Mouse (Mus musculus) liver, embryonic 13.5 days (tissue): Measurements from ENCODE around the gene Timp2. TPM values are rescaled to one million over a fixed set of nuclear protein-coding genes. Genes with fewer than 3 reads are reported as not detected.

Experiments used
- ATAC-seq: fragments of 200-750 bp; cut with Nextera tagmentation; 2 replicates; pipeline ENCODE4 v1.8.0; 2017; ENCODE audit warnings: low read depth, mild to moderate bottlenecking, moderate number of reproducible peaks, moderate library complexity
- DNase-seq: peaks from one replicate; pipeline ENCODE4 v3.0.0; 2022
- H3K27ac ChIP-seq: fragments of 300-500 bp; sonication (generic); 2 replicates; pipeline ENCODE4 v1.5.1; 2015; ENCODE audit warnings: moderate library complexity, mild to moderate bottlenecking, inconsistent platforms
- H3K27me3 ChIP-seq: fragments of 300-500 bp; sonication (generic); 2 replicates; pipeline ENCODE4 v1.6.1; 2015; ENCODE audit warnings: mild to moderate bottlenecking, inconsistent platforms
- H3K36me3 ChIP-seq: fragments of 300-500 bp; sonication (generic); 2 replicates; pipeline ENCODE4 v1.6.1; 2015; ENCODE audit warnings: mild to moderate bottlenecking, inconsistent platforms
- H3K4me1 ChIP-seq: fragments of 300-500 bp; sonication (generic); replicated peaks from 2 replicates; pipeline ENCODE4 v1.6.1; 2015; ENCODE audit warnings: inconsistent platforms
- H3K4me2 ChIP-seq: fragments of 300-500 bp; sonication (generic); 2 replicates; pipeline ENCODE4 v1.6.1; 2015; ENCODE audit warnings: inconsistent platforms, mild to moderate bottlenecking, moderate library complexity
- H3K4me3 ChIP-seq: fragments of 300-500 bp; sonication (generic); replicated peaks from 2 replicates; pipeline ENCODE4 v1.5.1; 2015; ENCODE audit warnings: mild to moderate bottlenecking, inconsistent platforms
- H3K9ac ChIP-seq: fragments of 300-500 bp; sonication (generic); 2 replicates; pipeline ENCODE4 v1.6.1; 2015; ENCODE audit warnings: mild to moderate bottlenecking, inconsistent platforms
- H3K9me3 ChIP-seq: fragments of 300-500 bp; sonication (generic); replicated peaks from 2 replicates; pipeline ENCODE4 v1.6.1; 2016; ENCODE audit warnings: inconsistent platforms
- WGBS: fragments of 180-500 bp; shearing (Covaris S2); methylation state at CpG from one replicate; pipeline ENCODE4 v1.1.7; 2015; ENCODE audit not compliant: insufficient replicate concordance; 5-methylcytosine and 5-hydroxymethylcytosine counted together
- polyA plus RNA-seq: library from polyadenylated mRNA; unstranded; fragments of >200 nt; fragmentation: Nextera tagmentation; extraction: Ambion mirVana; gene quantifications from 2 replicates; pipeline ENCODE4 v1.2.1, GENCODE M21; 2015

The Timp2 gene
- polyA plus RNA-seq, 1 experiment from 2014 or later = 5.5 TPM

DNA sequence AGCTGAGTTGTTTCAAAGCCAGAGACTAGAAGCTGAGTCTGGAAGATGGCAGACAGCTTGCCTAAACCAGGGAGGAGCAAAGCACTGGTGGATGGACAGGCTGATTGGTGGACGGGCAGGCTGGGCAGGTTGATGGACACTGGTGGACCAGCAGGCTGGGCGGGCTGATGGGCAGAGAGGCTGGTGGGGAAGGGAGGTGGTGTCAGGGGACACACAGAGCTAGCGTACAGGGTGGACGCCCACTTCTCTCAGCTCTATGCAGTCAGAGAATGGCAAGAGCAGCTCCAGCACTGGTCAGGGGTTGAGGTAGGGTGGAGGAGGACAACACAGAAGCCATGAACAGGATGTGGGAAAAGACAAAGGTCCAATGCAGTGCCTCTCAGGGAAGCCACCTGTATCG is 13.7 kb upstream of the Timp2 start:
- 60% methylated on average over 5 of the region's 5 CpGs for WGBS
- no peaks in the 10 kb centered on the region for H3K36me3 ChIP-seq
- no peaks in the 10 kb centered on the region for H3K4me1 ChIP-seq
- no peak overlapping the region for H3K9ac ChIP-seq
- 0 out of 2 replicates have a peak, but pooled peaks cover 3% of the 10 kb centered on the region for H3K27me3 ChIP-seq
- DNase-seq (no peak), ATAC-seq (no peak)
- no peak overlapping the region for H3K4me2 ChIP-seq
- H3K27ac ChIP-seq = no peak overlapping the region
- H3K9me3 ChIP-seq = no peaks in the 10 kb centered on the region
- H3K4me3 ChIP-seq = no peak overlapping the region

DNA sequence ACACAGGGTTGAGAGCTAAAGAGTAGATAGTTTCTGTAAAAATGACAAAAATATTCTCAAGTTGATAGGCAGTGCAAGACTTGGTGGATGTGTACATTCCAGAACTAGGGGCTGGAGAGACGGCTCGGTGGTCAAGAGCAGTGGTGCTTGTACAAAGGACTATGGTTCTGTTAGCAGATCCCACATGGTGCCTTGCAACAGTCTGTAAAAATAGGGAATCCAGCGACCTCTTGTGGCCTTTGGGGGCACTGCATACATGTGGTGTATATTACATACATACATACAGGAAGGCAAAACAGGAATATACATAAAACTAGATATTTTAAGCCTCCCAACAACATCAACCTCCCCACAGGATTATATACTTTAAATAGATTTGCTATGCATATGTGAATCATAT is 12.8 kb upstream of the Timp2 start:
- Histone ChIP-seq H3K4me1 (peaks cover 6% of the 10 kb centered on the region), H3K9ac (no peak overlapping the region), H3K36me3 (no peaks in the 10 kb centered on the region), H3K4me2 (no peak overlapping the region), H3K27me3 (0 out of 2 replicates have a peak, but pooled peaks cover 3% of the 10 kb centered on the region), H3K4me3 (no peak overlapping the region), H3K27ac (no peak overlapping the region), H3K9me3 (no peaks in the 10 kb centered on the region)
- ATAC-seq (no peak), DNase-seq (no peak)
- WGBS = 47% methylated on average over 3 of the region's 3 CpGs

DNA sequence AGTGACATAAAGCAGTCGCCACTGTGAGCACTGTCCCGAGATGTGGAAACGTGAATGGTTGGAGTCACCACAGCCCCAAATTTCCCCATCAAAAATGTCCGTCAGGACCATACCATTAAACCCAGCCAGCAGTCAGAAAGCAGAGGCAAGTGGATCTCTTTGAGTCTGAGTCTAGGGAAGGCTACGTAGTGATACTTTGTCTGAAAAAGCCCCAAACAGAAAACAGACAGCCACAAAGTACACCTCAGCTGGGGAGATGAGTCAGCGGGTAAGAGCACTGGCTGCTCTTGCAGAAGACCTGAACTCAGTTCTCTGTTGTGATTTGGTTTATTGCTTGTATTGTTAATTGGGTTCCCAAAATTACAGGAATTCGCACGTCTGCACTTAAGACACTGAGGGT is 11.0 kb upstream of the Timp2 start:
- 56% methylated on average over 8 of the region's 8 CpGs for WGBS

DNA sequence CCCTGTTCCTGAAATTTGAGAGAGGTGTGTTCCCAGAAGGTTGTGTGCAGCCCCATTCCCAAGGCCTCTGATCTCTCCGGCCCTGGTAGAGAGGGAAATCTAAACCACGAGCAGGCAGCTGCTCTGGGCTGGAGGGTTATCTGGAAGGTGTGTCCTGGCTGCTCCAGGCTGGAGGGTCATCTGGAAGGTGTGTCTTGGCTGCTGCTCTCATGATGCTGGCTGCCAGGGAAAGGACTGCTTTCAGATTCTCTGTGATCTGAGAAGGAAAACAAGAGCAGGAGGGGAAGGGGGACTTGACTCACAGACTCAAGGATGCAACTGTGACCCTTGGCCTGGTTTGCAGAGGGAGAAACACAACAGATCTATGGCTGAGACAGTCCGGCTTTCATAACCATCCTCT is 10.6 kb upstream of the Timp2 start:
- no peak overlapping the region for H3K4me2 ChIP-seq
- 49% methylated on average over 3 of the region's 3 CpGs for WGBS
- peaks cover 14% of the 10 kb centered on the region for H3K4me1 ChIP-seq
- H3K9ac ChIP-seq = no peak overlapping the region
- H3K27me3 ChIP-seq = 0 out of 2 replicates have a peak, but pooled peaks cover 3% of the 10 kb centered on the region
- H3K36me3 ChIP-seq = no peaks in the 10 kb centered on the region
- H3K9me3 ChIP-seq = no peaks in the 10 kb centered on the region
- no peak overlapping the region for H3K27ac ChIP-seq
- H3K4me3 ChIP-seq = no peak overlapping the region
- DNase-seq = no peak
- ATAC-seq = no peak

More for the DNA sequence above, 11.0 kb upstream of the Timp2 start:
- Histone ChIP-seq H3K27me3 (0 out of 2 replicates have a peak, but pooled peaks cover 3% of the 10 kb centered on the region), H3K4me3 (no peak overlapping the region), H3K9ac (no peak overlapping the region), H3K9me3 (no peaks in the 10 kb centered on the region), H3K36me3 (no peaks in the 10 kb centered on the region), H3K4me2 (no peak overlapping the region), H3K4me1 (peaks cover 14% of the 10 kb centered on the region), H3K27ac (no peak overlapping the region)
- DNase-seq = no peak
- no peak for ATAC-seq

DNA sequence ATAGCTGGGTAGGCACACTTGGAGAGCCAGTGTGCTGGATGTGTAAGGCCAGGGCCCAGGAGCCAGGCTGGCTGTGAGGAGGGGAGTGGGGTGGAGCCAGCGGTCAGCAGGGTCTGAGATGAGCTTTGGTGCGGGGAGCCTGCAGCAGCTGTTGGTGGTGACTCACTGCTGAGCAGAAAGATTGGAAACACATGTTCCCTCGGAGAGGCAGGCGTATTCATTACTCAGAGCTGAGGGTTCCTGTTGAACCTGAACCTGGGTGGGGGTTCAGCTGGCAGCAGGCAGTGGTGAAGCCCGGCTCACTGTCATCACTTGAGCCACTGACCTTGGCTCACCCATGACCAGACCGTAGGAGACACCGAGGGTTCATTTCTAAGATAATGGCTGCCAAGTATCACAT is 9.6 kb upstream of the Timp2 start:
- DNase-seq (no peak), ATAC-seq (no peak)
- H3K36me3 ChIP-seq = no peaks in the 10 kb centered on the region
- no peaks in the 10 kb centered on the region for H3K9me3 ChIP-seq
- no peak overlapping the region for H3K4me2 ChIP-seq
- peaks cover 17% of the 10 kb centered on the region for H3K4me1 ChIP-seq
- no peak overlapping the region for H3K27ac ChIP-seq
- 0 out of 2 replicates have a peak, but pooled peaks cover 3% of the 10 kb centered on the region for H3K27me3 ChIP-seq
- H3K4me3 ChIP-seq = no peak overlapping the region
- WGBS = 62% methylated on average over 7 of the region's 7 CpGs
- no peak overlapping the region for H3K9ac ChIP-seq

DNA sequence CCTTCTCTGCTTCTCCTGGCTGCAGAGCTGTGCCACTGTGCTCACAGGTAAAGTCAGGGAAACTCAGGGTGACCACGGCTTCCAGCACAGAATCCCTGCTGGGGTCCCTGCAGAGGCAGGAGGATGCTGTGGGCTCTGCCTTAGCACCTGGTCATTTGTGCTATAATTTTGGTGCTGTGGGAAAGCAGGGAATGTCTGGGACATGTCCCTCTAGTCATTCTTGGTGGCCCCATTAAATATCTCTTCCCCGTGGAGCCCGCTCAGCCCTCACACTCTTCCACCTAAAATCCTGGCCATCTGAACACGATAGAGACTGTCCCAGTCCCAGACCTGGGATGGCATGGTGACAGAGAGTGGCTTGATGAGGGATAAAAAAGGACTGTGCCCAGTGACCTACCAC is 8.5 kb upstream of the Timp2 start:
- H3K36me3 ChIP-seq = no peaks in the 10 kb centered on the region
- 69% methylated on average over 4 of the region's 4 CpGs for WGBS
- H3K27me3 ChIP-seq = no peaks in the 10 kb centered on the region
- H3K27ac ChIP-seq = no peak overlapping the region
- H3K4me1 ChIP-seq = peaks cover 17% of the 10 kb centered on the region
- H3K4me2 ChIP-seq = no peak overlapping the region
- H3K9ac ChIP-seq = no peak overlapping the region
- DNase-seq (no peak), ATAC-seq (no peak)
- H3K4me3 ChIP-seq = no peak overlapping the region
- no peaks in the 10 kb centered on the region for H3K9me3 ChIP-seq

DNA sequence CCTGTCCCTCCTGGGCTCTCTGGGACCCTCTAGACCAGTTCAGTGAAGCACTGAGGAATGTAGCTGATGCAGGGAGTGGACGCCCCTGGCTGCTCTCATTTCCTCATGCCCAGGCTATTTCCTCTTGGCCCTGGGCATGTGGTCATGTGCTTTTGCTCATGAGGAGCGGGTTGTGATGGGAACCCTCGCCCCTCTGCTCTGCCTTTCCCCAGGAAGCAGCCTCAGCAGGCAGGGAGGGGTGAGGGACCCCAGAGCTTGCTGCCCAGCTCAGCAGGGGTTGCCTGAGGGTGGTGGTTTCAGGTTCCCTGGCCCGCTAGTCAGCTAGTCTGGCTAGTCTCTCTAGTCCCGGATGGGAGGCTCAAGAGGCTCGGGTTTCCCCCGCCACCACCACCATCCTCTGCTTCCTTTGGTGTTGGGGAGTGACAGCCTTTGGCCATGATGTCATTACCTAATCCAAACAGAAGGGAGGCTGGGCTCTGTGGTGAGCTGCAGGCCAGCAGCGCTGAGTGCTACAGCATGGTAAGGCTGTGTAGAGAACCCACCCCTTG is 7.5 kb upstream of the Timp2 start:
- Histone ChIP-seq H3K27ac (no peak overlapping the region), H3K4me1 (peaks cover 17% of the 10 kb centered on the region), H3K9me3 (no peaks in the 10 kb centered on the region), H3K36me3 (no peaks in the 10 kb centered on the region), H3K4me2 (0 out of 2 replicates have a peak overlapping the region, but pooled peaks have one; percentile 3), H3K27me3 (no peaks in the 10 kb centered on the region), H3K4me3 (no peak overlapping the region), H3K9ac (no peak overlapping the region)
- ATAC-seq (peak; percentile 60), DNase-seq (no peak)
- under 1% methylated on average over 8 of the region's 8 CpGs for WGBS

DNA sequence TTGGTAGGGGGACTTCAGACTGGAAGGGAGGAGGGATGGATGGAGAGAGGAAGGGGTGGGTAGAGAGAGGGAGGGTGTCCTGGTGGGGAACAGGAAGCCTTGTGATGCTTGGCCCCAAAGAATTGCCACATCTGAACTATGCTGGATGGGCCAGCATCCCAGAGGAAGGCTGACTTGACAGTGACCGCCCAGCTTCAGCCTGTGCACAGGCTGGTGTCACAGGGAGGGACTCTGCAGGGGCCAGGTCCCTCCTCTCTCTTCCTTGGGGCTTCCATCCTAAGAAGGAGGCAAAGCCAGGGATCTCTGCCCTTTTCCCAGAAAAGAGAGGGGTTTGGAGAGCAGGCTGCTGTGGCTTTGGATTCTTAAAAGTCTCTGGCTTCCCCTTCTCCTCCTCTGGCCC is 7.0 kb upstream of the Timp2 start:
- Histone ChIP-seq H3K9ac (no peak overlapping the region), H3K36me3 (no peaks in the 10 kb centered on the region), H3K9me3 (no peaks in the 10 kb centered on the region), H3K4me1 (peaks cover 17% of the 10 kb centered on the region), H3K27me3 (no peaks in the 10 kb centered on the region), H3K4me3 (no peak overlapping the region), H3K4me2 (no peak overlapping the region), H3K27ac (no peak overlapping the region)
- DNase-seq (no peak), ATAC-seq (no peak)
- WGBS = 67% methylated on average over 1 of the region's 1 CpGs

DNA sequence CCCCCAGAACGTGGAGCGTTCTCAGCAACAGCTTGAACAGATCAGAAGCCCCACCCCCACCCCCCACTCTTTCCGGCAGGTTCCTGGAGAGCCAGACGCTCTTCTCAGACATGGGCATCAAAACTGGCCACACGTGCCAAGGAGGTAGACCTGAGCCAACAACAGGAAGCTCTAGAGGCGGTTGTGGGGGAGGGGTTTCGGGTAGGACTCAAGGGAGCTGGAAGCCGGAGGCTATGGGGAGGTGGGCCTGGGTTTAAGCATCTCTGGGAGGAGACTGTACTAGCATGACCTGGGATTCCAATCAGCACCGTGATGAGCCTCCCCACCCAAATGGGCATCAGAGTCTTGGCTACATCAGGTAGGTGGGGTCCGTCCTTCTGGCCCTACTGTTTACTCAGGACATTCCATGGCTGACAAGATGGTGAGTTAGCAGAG is 5.4 kb upstream of the Timp2 start:
- Histone ChIP-seq H3K4me2 (no peak overlapping the region), H3K9me3 (no peaks in the 10 kb centered on the region), H3K36me3 (no peaks in the 10 kb centered on the region), H3K4me1 (peaks cover 17% of the 10 kb centered on the region), H3K27ac (no peak overlapping the region), H3K27me3 (peaks cover 5% of the 10 kb centered on the region), H3K9ac (no peak overlapping the region), H3K4me3 (no peak overlapping the region)
- no peak for ATAC-seq
- DNase-seq = no peak
- 42% methylated on average over 10 of the region's 10 CpGs for WGBS

DNA sequence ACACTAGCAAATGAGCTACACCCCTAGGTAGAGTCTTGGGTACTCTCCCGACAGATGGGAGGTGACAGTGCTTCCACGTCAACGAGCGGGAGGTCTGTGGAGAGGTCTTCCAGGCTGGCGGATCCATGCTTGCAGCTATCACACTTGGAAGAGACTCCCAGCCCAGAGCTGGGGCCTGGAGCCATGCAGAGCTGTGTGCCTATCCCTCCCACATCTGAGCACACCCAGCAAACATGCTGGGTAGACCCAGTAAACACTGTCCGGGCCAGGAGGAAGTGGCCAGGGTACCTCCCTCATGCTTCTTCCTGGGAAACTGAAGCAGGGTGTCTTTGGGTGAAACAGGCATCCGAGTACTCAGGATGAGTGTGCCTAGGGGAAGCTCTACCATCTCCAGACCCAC is 5.0 kb upstream of the Timp2 start:
- ATAC-seq = no peak
- H3K27me3 ChIP-seq = peaks cover 9% of the 10 kb centered on the region
- WGBS = 51% methylated on average over 7 of the region's 7 CpGs
- no peak overlapping the region for H3K9ac ChIP-seq
- H3K36me3 ChIP-seq = no peaks in the 10 kb centered on the region
- H3K4me1 ChIP-seq = peaks cover 19% of the 10 kb centered on the region
- H3K4me2 ChIP-seq = no peak overlapping the region
- H3K27ac ChIP-seq = no peak overlapping the region
- no peak overlapping the region for H3K4me3 ChIP-seq
- DNase-seq = no peak
- H3K9me3 ChIP-seq = no peaks in the 10 kb centered on the region

DNA sequence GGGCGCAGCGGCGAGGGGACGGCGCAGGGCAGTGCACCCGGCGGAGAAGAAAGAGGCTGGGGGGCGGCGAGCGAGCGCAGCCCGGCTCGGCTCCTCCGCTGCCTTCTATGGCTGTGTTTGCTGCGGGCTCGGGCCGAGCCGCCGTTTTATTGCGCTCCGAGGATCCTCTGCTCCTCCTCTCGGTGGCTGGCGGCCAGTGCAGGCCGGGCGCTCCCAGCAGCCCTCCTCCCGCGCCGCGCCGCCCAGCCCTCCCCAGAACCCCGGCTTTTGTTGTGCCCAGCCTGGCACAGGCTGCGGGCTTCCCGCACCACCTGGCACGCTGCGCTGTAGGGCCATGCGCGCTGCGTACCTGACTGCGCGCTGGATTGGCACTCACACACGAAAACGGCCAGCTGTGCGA is 335 bp downstream of the Timp2 start:
- under 1% methylated on average over 39 of the region's 43 CpGs for WGBS
- DNase-seq (no peak), ATAC-seq (peak; percentile 60)
- Histone ChIP-seq H3K4me3 (peak overlapping the region; percentile 54), H3K36me3 (no peaks in the 10 kb centered on the region), H3K9ac (peak overlapping the region; percentile 63), H3K27me3 (peaks cover 42% of the 10 kb centered on the region), H3K4me1 (peaks cover 13% of the 10 kb centered on the region), H3K4me2 (peak overlapping the region; percentile 66), H3K27ac (no peak overlapping the region), H3K9me3 (no peaks in the 10 kb centered on the region)

DNA sequence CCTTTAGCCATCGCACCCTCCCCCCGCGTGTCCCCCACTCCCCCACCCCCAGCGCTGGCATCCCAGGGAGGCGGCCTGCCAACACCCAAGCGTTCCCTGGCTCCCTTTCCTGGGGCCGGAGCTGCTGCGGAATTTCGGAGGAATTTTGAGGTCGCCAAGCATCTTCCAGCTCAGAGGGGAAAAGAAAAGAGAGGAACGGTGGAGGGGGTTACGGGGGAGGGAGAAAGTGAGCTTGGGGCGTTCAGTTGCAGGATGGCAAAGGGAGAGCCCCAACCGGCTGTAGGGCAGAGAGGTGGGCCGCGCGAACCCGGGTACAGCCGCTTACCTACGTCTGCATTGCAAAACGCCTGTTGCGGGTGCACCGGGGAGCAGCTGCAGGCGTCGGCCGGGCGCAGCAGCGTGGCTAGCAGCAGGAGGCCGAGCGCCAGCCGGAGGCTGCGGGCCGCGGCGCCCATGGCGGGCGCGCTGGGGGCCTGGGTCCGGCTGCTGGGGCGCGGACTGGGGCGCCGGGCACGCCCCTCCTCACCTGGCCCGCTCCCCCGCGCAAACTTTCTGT is 826 bp downstream of the Timp2 start:
- DNase-seq = no peak
- H3K9me3 ChIP-seq = no peaks in the 10 kb centered on the region
- peak overlapping the region; percentile 66 for H3K4me2 ChIP-seq
- no peak for ATAC-seq
- peak overlapping the region; percentile 63 for H3K9ac ChIP-seq
- no peak overlapping the region for H3K27ac ChIP-seq
- H3K4me3 ChIP-seq = peak overlapping the region; percentile 54
- peaks cover 42% of the 10 kb centered on the region for H3K27me3 ChIP-seq
- no peaks in the 10 kb centered on the region for H3K36me3 ChIP-seq
- peaks cover 13% of the 10 kb centered on the region for H3K4me1 ChIP-seq
- WGBS = 2% methylated on average over 44 of the region's 47 CpGs
